Mouse (Mus musculus): Measurements from ENCODE around the gene Cep89. TPM values are rescaled to one million over a fixed set of nuclear protein-coding genes. Genes with fewer than 3 reads are reported as not detected.
A peak's percentile ranks its signal among the peaks of the same experiment; 100 is the strongest.

The Cep89 gene
- polyA plus RNA-seq, 1 experiment from 2014 or later = 10.3 TPM

GRCm38 (mm10) chr7:35371096-35371495, 25.7 kb upstream of the Cep89 start:
- no peak for ATAC-seq
- Histone ChIP-seq H3K4me2 (ENCODE audit: low read depth, low read length) (no peak overlapping the region), H3K4me3 (ENCODE audit: low read depth, low read length) (no peak overlapping the region), H3K36me3 (replicated peaks; ENCODE audit: insufficient read depth, low read length) (peaks cover 7% of the 10 kb centered on the region), H3K4me1 (ENCODE audit: insufficient read depth) (no peaks in the 10 kb centered on the region), H3K9me3 (ENCODE audit: low read length) (no peaks in the 10 kb centered on the region), H3K27ac (ENCODE audit: low read depth) (no peak overlapping the region), H3K9ac (replicated peaks) (no peak overlapping the region), H3K27me3 (ENCODE audit: insufficient read depth, low read length) (no peaks in the 10 kb centered on the region)
- 81% methylated on average over 14 of the region's 14 CpGs for WGBS (ENCODE audit: insufficient replicate concordance)
- no peak for DNase-seq
- no peak for TF ChIP-seq CTCF (IDR thresholded peaks at IDR 0.05; ENCODE audit: low read depth)
- no peak for TF ChIP-seq EP300 (IDR thresholded peaks at IDR 0.05; ENCODE audit: low read depth)

GRCm38 (mm10) chr7:35372483-35373017, 24.3 kb upstream of the Cep89 start:
- Histone ChIP-seq H3K4me1 (ENCODE audit: insufficient read depth) (no peaks in the 10 kb centered on the region), H3K36me3 (replicated peaks; ENCODE audit: insufficient read depth, low read length) (peaks cover 3% of the 10 kb centered on the region; the same call in 1 of the 2 replicates), H3K27ac (ENCODE audit: low read depth) (no peak overlapping the region), H3K9ac (replicated peaks) (no peak overlapping the region), H3K27me3 (ENCODE audit: insufficient read depth, low read length) (no peaks in the 10 kb centered on the region), H3K4me3 (ENCODE audit: low read depth, low read length) (no peak overlapping the region), H3K9me3 (ENCODE audit: low read length) (no peaks in the 10 kb centered on the region), H3K4me2 (ENCODE audit: low read depth, low read length) (no peak overlapping the region)
- TF ChIP-seq CTCF (IDR thresholded peaks at IDR 0.05; ENCODE audit: low read depth) (no peak), EP300 (IDR thresholded peaks at IDR 0.05; ENCODE audit: low read depth) (no peak)
- DNase-seq (no peak), ATAC-seq (peak; percentile 44; the same call in 1 of the 2 replicates)
- 67% methylated on average over 14 of the region's 14 CpGs for WGBS (ENCODE audit: insufficient replicate concordance)

GRCm38 (mm10) chr7:35373146-35373989, 23.5 kb upstream of the Cep89 start:
- no peak overlapping the region for H3K27ac ChIP-seq (ENCODE audit: low read depth)
- WGBS (ENCODE audit: insufficient replicate concordance) = 72% methylated on average over 16 of the region's 16 CpGs
- H3K36me3 ChIP-seq (replicated peaks; ENCODE audit: insufficient read depth, low read length) = no peaks in the 10 kb centered on the region
- H3K9me3 ChIP-seq (ENCODE audit: low read length) = no peaks in the 10 kb centered on the region
- TF ChIP-seq EP300 (IDR thresholded peaks at IDR 0.05; ENCODE audit: low read depth) (no peak), CTCF (IDR thresholded peaks at IDR 0.05; ENCODE audit: low read depth) (no peak)
- DNase-seq = no peak
- no peak overlapping the region for H3K4me3 ChIP-seq (ENCODE audit: low read depth, low read length)
- no peak overlapping the region for H3K4me2 ChIP-seq (ENCODE audit: low read depth, low read length)
- no peaks in the 10 kb centered on the region for H3K4me1 ChIP-seq (ENCODE audit: insufficient read depth)
- 0 out of 2 replicates have a peak, but pooled peaks have one; percentile 36 for ATAC-seq
- no peaks in the 10 kb centered on the region for H3K27me3 ChIP-seq (ENCODE audit: insufficient read depth, low read length)
- H3K9ac ChIP-seq (replicated peaks) = no peak overlapping the region

GRCm38 (mm10) chr7:35374265-35374664, 22.6 kb upstream of the Cep89 start:
- Histone ChIP-seq H3K9ac (replicated peaks) (no peak overlapping the region), H3K27ac (ENCODE audit: low read depth) (no peak overlapping the region), H3K4me3 (ENCODE audit: low read depth, low read length) (no peak overlapping the region), H3K4me2 (ENCODE audit: low read depth, low read length) (no peak overlapping the region), H3K27me3 (ENCODE audit: insufficient read depth, low read length) (no peaks in the 10 kb centered on the region), H3K4me1 (ENCODE audit: insufficient read depth) (no peaks in the 10 kb centered on the region), H3K9me3 (ENCODE audit: low read length) (no peaks in the 10 kb centered on the region), H3K36me3 (replicated peaks; ENCODE audit: insufficient read depth, low read length) (no peaks in the 10 kb centered on the region)
- no peak for DNase-seq
- TF ChIP-seq CTCF (IDR thresholded peaks at IDR 0.05; ENCODE audit: low read depth) (no peak), EP300 (IDR thresholded peaks at IDR 0.05; ENCODE audit: low read depth) (no peak)
- no peak for ATAC-seq
- 76% methylated on average over 7 of the region's 7 CpGs for WGBS (ENCODE audit: insufficient replicate concordance)

- no peak overlapping the region for H3K4me2 ChIP-seq (ENCODE audit: low read depth, low read length)
- DNase-seq = no peak
- no peak for ATAC-seq
- H3K9me3 ChIP-seq (ENCODE audit: low read length) = no peaks in the 10 kb centered on the region
- H3K36me3 ChIP-seq (replicated peaks; ENCODE audit: insufficient read depth, low read length) = peaks cover 3% of the 10 kb centered on the region; the same call in 1 of the 2 replicates
- H3K27me3 ChIP-seq (ENCODE audit: insufficient read depth, low read length) = no peaks in the 10 kb centered on the region
- H3K4me3 ChIP-seq (ENCODE audit: low read depth, low read length) = no peak overlapping the region
- H3K9ac ChIP-seq (replicated peaks) = no peak overlapping the region
- no peaks in the 10 kb centered on the region for H3K4me1 ChIP-seq (ENCODE audit: insufficient read depth)
- H3K27ac ChIP-seq (ENCODE audit: low read depth) = no peak overlapping the region
- TF ChIP-seq EP300 (IDR thresholded peaks at IDR 0.05; ENCODE audit: low read depth) (no peak), CTCF (IDR thresholded peaks at IDR 0.05; ENCODE audit: low read depth) (no peak)
- WGBS (ENCODE audit: insufficient replicate concordance) = 91% methylated on average over 9 of the region's 9 CpGs
Observed at GRCm38 (mm10) chr7:35376623-35377022, 20.2 kb upstream of the Cep89 start.

GRCm38 (mm10) chr7:35379492-35380119, 17.2 kb upstream of the Cep89 start:
- Histone ChIP-seq H3K4me2 (ENCODE audit: low read depth, low read length) (no peak overlapping the region), H3K36me3 (replicated peaks; ENCODE audit: insufficient read depth, low read length) (peaks cover 3% of the 10 kb centered on the region; the same call in 1 of the 2 replicates), H3K4me3 (ENCODE audit: low read depth, low read length) (no peak overlapping the region), H3K9me3 (ENCODE audit: low read length) (no peaks in the 10 kb centered on the region), H3K4me1 (ENCODE audit: insufficient read depth) (no peaks in the 10 kb centered on the region), H3K27me3 (ENCODE audit: insufficient read depth, low read length) (no peaks in the 10 kb centered on the region), H3K9ac (replicated peaks) (no peak overlapping the region), H3K27ac (ENCODE audit: low read depth) (no peak overlapping the region)
- whole genome bisulfite sequencing (ENCODE audit: insufficient replicate concordance) = 37% methylated on average over 16 of the region's 16 CpGs
- DNase-seq = no peak
- no peak for ATAC-seq
- TF ChIP-seq EP300 (IDR thresholded peaks at IDR 0.05; ENCODE audit: low read depth) (no peak), CTCF (IDR thresholded peaks at IDR 0.05; ENCODE audit: low read depth) (no peak)
